Mouse (Mus musculus) liver (tissue): ENCODE results near the gene Evi2a.
A peak's percentile ranks its signal among the peaks of the same experiment; 100 is the strongest.

Experiments
- DNase-seq: peaks from one replicate; pipeline ENCODE4 v3.0.0-alpha.2; 2020; ENCODE audit warnings: mixed read lengths

Evi2a gene

DNA sequence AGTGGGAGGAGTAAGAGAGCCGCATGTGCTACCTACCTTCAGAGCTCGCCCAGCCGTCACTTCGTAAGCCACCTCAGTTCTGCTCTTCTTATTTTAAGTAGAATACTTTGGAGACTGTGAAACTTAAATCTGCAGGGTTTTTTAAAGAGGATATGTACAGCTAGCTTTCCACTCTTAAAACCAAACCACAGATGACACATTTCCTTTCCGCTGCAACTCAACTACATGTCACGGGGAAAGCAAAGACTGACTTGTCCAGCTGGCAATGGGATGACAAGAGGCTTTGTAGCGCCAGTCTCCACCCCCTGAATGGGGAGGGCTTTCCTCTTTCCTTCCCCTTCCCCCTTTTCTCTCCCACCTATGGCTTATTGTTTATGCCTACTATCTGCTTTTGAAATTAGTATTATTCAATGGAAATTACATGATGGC lies at the start of gene Evi2a, which contains the start of gene Evi2:
Evi2a (minus strand) TSS at position 277 of the 429 bp plus-strand sequence.
Evi2 (minus strand) TSS at position 257 of the 429 bp plus-strand sequence.
- peak; percentile 14 for DNase-seq

DNA sequence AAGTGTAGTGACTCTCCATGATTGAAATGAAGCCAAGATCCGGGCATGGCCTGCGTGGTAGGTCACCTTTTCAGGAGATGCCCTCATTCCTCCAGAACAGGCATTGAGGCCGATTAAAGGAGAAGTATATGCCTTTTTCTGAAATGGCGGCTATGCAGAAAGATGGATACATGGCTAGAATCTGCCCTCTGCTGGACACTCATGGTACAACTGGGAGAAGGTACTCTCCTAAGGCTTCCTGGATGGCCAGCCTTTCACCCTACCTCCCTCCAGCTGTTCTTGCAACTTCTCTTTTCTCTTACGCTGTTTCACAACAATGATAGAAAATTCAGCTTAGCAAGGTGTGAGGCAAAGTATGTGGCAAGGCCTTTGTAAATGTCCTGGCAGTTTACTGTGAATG lies 47.3 kb upstream of the Evi2a start:
- peak; percentile 67 for DNase-seq

DNA sequence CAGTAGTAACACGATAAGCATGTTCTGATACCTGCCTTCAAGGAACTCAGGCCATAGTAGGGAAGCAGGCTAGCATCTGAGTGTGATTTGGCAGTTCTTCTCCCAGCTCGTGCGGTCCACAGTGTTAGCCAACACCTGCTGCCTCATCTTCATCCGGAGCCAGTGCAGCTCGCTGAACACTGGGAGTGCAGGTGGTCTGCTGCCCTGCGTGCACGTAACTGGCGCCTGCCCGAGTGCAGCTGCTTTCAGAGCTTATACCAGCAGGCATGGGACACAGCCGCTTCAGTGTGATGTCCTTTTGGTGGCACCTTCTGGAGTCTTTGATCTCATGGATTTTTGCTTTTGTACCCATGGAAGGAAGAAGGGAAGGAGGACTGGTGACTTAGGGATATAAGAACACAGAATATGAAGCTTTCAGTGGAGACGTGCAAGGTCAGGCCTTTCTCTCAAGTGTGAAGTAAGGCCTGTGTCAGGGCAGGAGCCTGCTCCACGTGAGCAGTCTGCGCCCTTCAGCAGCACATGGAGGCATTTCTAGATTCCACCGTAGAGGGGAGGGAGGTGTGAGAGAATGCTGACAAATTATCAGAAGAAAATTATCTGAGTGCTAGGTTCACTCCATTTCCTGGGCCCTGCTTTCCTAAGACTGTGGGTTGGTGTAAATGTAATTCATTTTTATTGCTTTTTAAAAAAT lies 45.1 kb upstream of the Evi2a start:
- DNase-seq: no peak

DNA sequence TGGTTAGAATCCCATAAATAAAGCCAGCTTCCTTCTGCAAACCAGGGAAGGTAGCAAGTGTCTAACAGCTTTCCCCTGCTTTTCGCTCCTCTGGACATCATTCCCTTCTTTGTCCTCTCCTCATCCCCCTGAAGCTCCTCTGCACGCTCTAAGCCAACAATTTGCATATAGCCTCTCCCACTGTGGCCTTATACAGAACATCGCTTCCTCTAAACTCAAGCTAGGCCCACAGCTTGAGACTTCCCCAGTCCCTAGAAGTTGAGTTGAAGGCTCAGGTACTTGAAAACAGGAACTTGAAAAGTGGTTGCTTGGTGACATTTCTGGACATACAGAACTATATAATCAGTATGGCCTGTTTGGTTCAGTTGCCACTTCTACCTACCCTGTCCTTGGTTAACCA lies 43.4 kb upstream of the Evi2a start:
- DNase-seq: no peak

DNA sequence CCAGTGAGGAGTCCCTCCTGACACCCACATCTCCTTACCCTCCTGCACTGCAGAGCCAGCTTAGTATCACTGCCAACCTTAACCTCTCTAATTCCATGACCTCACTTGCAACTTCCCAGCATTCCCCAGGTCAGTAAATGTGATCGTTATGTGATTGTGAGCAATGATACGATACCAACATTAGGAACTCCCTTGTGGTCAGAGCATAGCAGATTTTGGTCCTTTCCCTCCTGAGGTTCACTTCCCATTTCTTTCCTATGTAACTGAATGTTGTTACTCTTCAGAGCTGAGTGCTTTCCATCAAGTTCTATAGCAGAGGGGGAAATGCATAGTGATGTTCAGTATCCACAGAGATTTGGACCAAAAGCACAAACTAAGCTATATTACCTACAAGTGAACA lies 39.9 kb upstream of the Evi2a start:
- no peak for DNase-seq

DNA sequence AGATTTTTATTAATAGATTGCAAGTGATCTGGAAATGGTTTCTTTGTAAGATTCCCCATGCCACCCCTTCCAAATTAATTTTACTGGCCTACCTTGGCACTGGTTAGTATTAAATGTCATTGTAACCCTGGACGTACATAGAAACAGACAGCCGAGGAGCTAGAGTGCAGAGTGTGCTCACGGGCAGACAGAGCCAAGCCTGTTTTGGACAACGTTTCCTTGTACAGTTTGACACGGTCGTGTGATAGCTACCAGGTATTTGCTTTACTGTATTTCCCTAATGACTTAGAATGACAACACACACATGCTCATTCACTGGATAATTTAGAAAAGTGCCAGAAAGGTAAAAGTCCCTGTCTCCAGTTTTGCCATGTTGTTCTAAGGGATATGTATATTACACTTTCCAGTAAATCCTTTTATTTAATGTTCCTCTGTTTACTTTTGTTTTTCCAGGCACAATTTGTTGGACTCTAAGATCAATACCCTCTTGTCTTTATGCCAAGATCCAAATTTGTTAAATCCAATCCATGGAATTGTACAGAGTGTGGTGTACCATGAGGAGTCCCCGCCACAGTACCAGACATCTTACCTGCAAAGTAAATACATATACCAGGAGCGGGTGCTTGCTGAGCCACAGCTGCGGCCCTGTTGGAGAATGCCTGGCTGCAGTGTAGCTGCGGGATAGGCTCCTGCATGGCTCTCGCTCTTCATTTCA lies 37.9 kb upstream of the Evi2a start:
- DNase-seq: no peak

DNA sequence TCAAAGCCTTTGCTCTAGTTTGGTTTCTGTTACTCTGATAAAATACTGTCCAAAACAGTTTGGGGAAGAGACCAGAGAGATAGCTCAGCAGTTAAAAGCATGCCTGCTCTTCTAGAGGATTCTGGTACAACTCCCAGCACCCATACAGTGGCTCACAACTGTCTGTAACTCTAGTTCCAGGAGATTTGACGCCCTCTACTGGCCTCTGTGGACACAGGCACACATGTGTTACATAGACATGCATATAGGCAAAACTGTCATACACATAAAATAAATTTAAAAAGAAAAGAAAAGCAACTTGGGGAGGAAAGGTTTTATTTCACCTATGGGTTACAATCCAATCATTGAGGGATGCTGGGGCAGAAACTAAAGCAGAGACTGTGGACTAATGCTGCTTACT lies 36.5 kb upstream of the Evi2a start:
- DNase-seq: no peak

DNA sequence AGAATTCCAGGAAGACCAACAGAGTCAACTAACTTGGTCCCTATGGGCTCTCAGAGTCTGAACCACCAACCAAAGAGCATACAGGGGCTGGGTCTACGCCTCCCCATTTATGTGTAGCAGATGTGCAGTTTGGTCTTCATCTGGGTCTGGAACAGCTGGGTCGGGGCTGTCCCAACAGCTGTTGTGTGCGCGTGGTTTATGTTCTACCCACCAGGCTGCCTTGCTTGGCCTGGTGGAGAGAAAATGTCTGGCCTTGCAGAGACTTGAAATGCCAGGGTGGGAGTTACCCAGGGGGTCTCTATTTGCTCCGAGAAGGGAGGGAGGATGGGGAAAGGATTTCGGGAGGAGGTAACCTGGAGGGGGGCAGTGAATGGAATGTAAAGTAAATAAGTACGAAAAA lies 33.1 kb upstream of the Evi2a start:
- no peak for DNase-seq

DNA sequence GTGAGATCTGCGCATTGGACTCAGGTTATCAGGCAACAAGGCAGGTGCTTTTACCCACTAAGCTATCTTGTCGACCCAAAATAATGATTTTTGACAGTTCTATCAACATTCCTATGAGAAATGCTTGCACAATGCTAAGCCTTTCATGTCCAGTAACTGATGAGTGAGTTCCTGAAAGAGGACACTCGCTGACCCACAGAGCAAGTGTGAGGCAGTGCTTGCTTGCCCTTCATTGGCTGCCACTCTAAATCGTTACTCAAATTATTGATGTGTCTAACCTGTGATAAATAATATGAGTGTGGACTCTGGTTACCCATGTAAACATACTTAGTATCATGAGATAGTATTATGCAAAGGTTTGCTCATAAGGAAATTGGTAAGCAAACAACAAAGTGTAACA lies 30.1 kb upstream of the Evi2a start:
- no peak for DNase-seq

DNA sequence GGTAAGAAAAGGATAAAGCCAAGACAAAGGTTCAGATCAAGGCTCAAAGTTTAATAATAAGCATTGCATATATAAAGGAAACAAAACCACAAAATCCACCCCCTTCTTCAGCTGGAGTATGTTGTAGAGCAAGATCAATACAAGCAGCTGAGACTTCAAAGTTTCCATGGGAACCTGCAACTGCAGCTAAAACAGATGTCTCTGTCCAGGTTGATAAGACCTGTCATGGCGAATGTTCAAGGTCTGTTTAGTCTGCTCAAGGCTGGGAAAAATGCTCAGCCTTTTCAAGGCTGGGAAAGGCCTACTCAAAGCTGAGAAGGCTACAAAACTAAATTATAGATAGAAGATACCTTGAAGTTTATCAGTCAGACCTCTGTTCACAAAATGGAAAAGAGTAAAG lies 22.2 kb upstream of the Evi2a start:
- no peak for DNase-seq

DNA sequence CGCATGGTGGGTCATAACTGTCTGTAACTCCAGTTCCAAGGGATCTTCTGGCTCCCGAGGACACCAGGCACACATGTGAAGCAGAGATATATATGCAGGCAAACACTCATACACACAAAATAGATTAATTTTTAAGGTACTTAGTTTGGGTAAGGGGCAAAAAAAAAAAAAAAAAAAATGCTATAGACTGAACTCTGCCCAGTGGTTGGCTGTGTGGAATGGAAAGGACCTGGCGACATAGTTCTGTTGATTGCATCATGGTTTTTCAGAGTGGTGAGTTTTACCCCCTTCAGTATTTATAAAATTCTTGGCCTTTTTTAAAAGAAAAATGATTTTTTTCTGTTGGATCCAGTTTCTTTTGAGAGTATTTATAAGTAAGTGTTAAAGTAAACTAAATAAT lies 5.9 kb upstream of the Evi2a start:
- DNase-seq: no peak

DNA sequence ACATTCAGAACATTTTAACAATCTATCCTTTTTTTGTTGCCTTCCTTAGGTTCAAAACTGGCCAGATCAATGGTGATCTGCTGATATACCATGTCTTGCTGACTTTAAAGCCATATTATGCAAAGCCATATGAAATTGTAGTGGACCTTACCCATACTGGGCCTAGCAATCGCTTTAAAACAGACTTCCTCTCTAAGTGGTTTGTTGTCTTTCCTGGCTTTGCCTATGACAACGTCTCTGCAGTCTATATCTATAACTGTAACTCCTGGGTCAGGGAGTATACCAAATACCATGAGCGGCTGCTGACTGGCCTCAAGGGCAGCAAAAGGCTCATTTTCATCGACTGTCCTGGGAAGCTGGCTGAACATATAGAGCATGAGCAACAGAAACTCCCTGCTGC lies 5.1 kb upstream of the Evi2a start:
- DNase-seq: no peak

DNA sequence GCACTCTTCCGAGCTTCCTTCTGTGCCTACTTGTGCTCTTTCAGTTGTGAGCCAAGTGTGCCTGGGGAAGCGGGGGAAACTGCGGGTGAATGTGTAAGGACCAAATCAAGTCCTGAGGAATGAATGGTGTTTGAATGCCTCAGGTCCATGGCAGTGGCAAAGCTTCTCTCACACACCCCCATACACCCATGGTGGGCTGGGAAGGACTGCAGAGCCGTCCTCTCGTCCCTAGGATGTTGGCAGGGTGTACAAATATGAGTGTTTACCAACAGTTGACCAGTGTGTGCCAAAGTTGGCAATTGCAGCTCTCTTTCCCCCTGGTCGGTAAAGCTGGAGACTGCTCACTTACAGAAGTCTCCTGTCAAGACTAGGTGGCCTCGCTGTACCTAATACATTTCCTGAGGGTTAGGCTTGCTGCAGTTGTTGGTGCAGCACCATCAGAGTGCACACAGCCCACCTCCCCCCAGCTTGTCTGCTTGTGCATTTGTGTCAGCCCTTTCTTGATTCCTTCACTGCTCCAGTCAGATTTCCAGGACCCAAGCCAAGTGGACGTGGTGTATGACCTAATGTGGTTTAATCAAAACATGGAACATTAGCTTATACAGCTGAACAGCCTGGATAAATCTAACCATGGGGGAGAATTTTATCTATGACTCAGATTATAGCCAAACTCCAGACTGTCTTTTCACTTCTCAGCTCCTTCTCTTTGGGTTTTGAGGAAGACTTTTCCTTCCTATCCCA lies 3.7 kb upstream of the Evi2a start:
- no peak for DNase-seq

DNA sequence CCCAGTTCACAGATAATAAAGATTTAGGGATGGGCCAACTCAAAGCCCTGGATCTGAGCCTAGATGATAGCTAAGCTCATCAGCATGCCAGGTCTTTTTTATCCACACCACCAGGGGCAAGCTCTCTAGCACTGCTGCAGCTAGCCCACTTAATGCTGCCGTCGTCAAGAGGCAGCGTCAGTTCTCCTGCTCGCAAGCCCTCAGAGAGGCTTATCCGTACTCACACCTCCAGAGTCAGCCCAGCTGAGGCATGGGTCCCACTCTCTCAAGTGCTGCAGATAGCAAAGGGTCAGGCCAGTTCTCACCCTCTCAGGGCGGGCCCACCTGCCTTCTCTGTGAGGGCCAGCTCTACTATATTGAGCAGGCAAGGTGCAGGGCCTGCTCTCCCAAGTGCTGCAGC lies 2.9 kb upstream of the Evi2a start:
- DNase-seq: peak; percentile 16

DNA sequence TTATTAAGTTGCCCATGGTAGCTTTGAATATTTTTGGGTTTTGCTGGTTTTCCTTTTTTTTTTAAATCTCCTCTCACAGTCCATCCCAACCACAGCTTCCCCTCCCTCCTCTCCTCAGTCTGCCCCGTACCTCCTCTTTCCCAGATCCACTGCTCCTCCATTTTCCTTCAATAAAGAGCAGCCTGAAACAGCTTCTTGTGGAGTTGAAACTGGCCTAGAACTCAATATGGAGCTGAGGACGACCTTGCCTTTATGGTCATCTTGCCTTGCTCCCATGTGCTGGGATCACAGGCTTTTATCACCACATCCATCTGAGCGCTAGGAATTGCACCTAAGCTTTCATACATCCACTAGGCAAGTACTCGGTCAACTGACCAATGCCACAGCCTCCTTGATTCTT lies 1.1 kb upstream of the Evi2a start:
- no peak for DNase-seq

DNA sequence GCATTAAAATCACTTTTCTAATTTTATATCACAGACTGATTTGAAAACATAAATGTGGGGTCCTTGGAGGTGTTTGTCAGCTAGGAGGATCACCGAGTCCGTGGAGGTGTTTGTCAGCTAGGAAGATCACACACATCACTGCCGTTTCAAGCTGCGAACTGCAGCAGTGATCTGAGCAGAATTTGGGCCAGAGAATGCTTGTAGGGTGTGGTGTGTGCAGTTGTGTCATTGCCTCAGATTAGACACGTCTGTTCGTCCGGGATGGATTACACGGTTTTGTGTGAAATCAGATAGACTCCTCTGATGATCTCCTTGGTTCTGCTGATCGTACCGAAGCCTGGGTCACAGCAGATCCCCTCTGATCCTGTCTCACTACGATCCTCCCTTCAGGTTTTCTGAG lies 365 bp upstream of the Evi2a start:
- DNase-seq: no peak

DNA sequence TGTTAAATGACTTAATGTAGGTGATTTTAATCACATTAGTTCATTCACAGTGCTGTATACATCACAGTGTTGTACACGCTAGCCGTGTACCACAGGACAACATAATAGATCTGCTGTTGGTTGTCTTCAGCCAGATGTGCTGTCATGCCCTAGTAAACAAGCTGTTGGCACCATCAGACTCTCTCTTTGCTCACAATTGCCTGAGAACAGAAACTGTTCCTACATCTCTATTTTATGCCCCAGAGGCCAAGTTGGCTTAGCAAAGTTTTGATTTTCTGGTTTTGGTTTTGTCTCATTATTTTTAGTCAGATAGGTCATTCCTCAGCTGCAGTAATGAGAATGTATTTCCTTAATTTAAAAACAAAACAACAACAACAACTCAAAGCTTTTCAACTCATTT lies 673 bp downstream of the Evi2a start:
- DNase-seq: no peak

DNA sequence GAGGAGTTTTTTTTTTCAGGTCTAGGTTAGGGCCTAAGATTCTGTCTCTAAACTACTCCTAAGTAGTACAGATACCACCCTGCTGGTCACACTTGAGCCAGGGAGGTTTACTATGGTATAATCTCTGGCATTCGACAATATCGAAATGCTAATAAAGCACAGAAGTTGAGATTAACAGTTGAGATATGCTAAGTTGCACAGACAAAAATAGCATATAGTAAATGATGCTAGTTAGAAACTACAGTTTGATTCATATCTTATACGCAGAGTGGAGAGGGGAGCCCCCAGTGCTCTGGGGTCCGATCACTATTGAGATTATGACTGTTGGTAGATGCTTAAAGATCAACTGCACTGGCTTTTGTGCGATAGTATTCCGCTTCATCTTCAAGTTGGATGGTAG lies 1.2 kb downstream of the Evi2a start:
- DNase-seq: no peak

DNA sequence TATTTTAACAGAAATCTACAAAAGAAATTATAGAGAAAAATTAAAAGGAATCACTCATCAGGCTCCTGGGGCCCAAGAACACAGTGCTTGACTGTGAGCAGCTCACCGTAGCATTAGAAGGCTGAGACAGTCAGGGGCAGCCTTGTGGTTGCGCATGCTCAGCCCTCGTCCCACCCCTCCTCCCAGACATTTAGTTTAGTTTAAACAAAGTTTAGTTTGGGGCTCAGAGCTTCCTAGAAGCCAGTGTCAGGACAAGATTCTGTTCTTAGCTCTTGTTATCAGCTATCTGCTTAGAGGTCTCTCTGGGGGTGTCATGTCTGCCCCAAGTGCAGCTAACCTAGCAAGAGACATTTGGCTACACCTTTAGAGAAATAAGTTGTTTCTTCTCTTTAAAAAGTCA lies 1.8 kb downstream of the Evi2a start:
- no peak for DNase-seq

DNA sequence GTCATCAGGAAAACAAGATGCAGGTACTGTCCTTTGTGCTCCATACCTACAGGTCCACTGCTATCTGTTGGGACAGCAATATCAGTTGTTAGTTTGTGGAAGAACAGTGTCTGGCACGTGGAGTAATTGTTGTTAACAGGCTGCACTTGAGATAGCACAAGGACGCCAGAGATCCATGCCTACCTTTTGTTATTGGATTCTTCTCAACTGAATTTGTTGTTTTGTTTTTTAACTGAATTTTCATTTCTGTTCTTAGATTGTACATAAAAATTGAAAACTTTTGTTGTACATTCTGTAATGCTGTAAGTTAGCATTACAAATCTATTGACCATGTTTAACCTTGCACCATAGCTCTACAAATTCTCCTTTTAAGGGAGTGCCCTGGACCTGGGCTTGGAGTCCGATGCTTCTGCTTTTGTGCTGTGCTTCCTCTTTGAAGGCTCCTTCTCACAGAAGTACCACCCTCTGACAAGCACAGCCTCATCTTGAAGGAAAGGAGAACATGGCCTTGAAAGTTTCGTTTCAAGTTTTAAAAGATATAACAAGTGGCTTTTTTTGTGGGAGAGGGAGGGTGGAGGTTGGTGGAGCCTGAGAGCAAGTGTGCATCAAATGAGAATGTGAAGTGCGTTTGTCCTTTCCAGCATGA lies 2.5 kb downstream of the Evi2a start:
- DNase-seq: no peak

DNA sequence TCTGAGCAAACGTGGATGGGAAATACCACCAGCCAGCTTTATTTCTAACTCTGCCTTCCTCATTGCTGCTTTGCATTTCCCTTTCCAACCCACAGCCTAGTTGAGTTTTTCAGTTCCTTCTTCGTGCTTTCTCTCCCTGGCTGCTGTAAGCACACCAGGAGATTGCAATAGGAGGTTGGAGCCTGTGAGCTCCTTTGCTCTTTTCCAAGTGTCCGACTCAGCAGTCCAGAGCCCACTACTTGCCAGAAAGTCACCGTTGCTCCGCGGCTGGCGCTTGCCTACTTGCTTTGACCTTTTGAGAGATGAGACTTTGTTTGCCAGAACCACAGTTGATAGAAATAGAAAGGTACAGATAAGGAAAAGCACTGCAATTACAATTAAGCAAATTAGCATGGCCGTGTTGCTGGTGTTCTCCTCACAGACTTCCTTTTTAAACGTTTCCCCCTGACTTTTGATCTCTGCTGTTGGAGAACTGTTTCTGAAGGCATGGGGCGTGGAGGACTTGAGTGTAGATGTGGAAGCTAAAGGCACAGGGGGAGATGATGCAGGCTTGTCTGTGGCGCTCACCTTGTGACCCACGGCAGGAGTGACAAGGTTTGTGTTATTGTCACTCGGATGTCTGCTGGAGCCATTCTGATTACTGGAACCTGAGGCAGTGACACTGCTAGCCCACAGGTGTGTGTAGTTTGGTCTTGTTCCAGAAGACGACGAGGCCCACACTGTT lies 3.2 kb downstream of the Evi2a start:
- DNase-seq: no peak

DNA sequence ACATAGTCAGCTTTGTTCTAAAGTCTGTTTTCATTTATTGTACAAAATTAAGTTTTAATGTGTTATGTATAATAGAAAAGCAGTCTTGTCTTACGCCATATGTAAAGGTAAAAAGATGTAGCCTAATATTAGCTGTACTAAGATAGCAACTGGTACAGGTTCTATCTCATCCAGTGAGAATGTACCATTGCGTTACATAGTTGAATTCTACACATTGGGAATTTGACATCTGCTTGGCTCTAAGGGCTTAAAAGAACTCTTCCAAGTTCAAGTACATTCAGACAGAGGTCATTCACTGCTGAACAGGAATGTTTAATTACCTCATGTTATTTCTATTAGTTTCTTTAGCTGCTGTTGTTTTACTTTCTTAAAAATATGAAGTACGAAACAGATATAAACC lies 3.9 kb downstream of the Evi2a start:
- DNase-seq: no peak

DNA sequence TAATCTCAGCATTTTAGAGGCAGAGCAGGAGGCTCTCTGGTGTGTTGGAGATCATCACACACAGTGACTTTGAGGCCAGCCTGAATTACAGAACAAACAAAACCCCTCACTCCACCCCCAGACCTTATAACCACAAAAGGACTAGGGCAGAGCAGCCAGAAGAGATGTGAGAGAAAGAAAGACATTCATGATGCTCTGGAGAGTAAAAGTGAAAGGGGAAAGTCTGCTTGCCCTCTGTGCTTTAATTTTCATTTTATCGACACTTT lies 6.2 kb downstream of the Evi2a start:
- no peak for DNase-seq
